Comparison of ENCODE assay signal across 8 mouse cellular contexts in genomic region chr15:102624291-102624969, GRCm38 (mm10). TPM values are rescaled to one million over a fixed set of nuclear protein-coding genes. Genes with fewer than 3 reads are reported as not detected.
DNase-seq lines count a peak whose midpoint lies in the region; ATAC-seq lines count a peak whose summit lies in the region.

No protein-coding gene starts in this region.

- H3K9me3 ChIP-seq in erythroblast, embryonic 14.5 days (ENCODE audit: control insufficient read depth, low read length) = no peaks in the 10 kb centered on the region
- H3K9me3 ChIP-seq in liver, embryonic 11.5 days (ENCODE audit: control insufficient read depth, low read length) = no peaks in the 10 kb centered on the region
- H3K9me3 ChIP-seq in neural tube, embryonic 13.5 days = no peaks in the 10 kb centered on the region

- intact Hi-C loops in heart, postnatal 25 days (cut with DNase I) = loop anchor here (2.0 to 5.0 kb wide), 3 partner anchors 33 to 62 kb away; no protein-coding TSS in a partner anchor

- H3K27me3 ChIP-seq in erythroblast, embryonic 14.5 days (ENCODE audit: control insufficient read depth) = no peaks in the 10 kb centered on the region
- no peaks in the 10 kb centered on the region for H3K27me3 ChIP-seq in liver, embryonic 11.5 days (replicated peaks; ENCODE audit: control insufficient read depth, insufficient read depth, low read length)
- H3K27me3 ChIP-seq in neural tube, embryonic 13.5 days = no peaks in the 10 kb centered on the region

- H3K36me3 ChIP-seq in erythroblast, embryonic 14.5 days (ENCODE audit: control insufficient read depth) = peaks cover 7% of the 10 kb centered on the region
- no peaks in the 10 kb centered on the region for H3K36me3 ChIP-seq in liver, embryonic 11.5 days (ENCODE audit: control insufficient read depth, insufficient read depth, low read length)
- no peaks in the 10 kb centered on the region for H3K36me3 ChIP-seq in neural tube, embryonic 13.5 days

- peak overlapping the region; percentile 79 for H3K9ac ChIP-seq in liver, embryonic 11.5 days (ENCODE audit: low read depth, low read length)
- peak overlapping the region; percentile 82 for H3K9ac ChIP-seq in neural tube, embryonic 13.5 days

- H3K27ac ChIP-seq in brown adipose tissue, adult 24 weeks (replicated peaks; ENCODE audit: low read depth, low read length) = peak overlapping the region; percentile 75
- peak overlapping the region; percentile 93 for H3K27ac ChIP-seq in liver, embryonic 11.5 days (ENCODE audit: low read depth, low read length)
- H3K27ac ChIP-seq in neural tube, embryonic 13.5 days (replicated peaks) = peak overlapping the region; percentile 97; the same call in 1 of the 2 replicates

- ATAC-seq in liver, embryonic 11.5 days (replicated peaks; ENCODE audit: low FRiP score) = peak; percentile 1; the same call in 1 of the 2 replicates
- peak; percentile 0; the same call in 1 of the 2 replicates for ATAC-seq in neural tube, embryonic 13.5 days (ENCODE audit: low read depth)
- no peak for ATAC-seq in activated CD4-positive, CD25-positive, alpha-beta regulatory T cell, adult 4 months

- H3K4me2 ChIP-seq in liver, embryonic 11.5 days = peak overlapping the region; percentile 92
- peak overlapping the region; percentile 64 for H3K4me2 ChIP-seq in neural tube, embryonic 13.5 days

- peak overlapping the region; percentile 84 for H3K4me3 ChIP-seq in brown adipose tissue, adult 24 weeks (ENCODE audit: insufficient read depth, low read depth, low read length)
- peak overlapping the region; percentile 83 for H3K4me3 ChIP-seq in erythroblast, embryonic 14.5 days (replicated peaks)
- peak overlapping the region; percentile 80 for H3K4me3 ChIP-seq in liver, embryonic 11.5 days (ENCODE audit: low read depth, low read length)
- peak overlapping the region; percentile 61 for H3K4me3 ChIP-seq in neural tube, embryonic 13.5 days

- WGBS in liver, embryonic 11.5 days = 5% methylated on average over 17 of the region's 17 CpGs
- 6% methylated on average over 17 of the region's 17 CpGs for WGBS in neural tube, embryonic 13.5 days

- H3K4me1 ChIP-seq in brown adipose tissue, adult 24 weeks (ENCODE audit: control insufficient read depth, insufficient read depth, insufficient read length, low read length) = peaks cover 5% of the 10 kb centered on the region; the same call in 1 of the 2 replicates
- H3K4me1 ChIP-seq in erythroblast, embryonic 14.5 days (ENCODE audit: control insufficient read depth) = peaks cover 34% of the 10 kb centered on the region
- H3K4me1 ChIP-seq in liver, embryonic 11.5 days (replicated peaks; ENCODE audit: control insufficient read depth, insufficient read depth, low read length) = peaks cover 16% of the 10 kb centered on the region
- H3K4me1 ChIP-seq in neural tube, embryonic 13.5 days (replicated peaks) = peaks cover 28% of the 10 kb centered on the region

- DNase-seq in right cerebral cortex, adult 2 months (ENCODE audit: low spot score in 2 of 2) = peak; percentile 8 to 32
- no peak for DNase-seq in right cerebral cortex, postnatal 4 days
- peak; percentile 9 for DNase-seq in heart, postnatal 25 days (ENCODE audit: low spot score)
- DNase-seq in liver, embryonic 11.5 days (ENCODE audit: low spot score) = peak; percentile 33

RNA-seq across cellular contexts. Expression of gene Gm28047, which starts 0.4 kb away (rescaled TPM):
- polyA plus RNA-seq in brown adipose tissue, adult 24 weeks (2012; ENCODE audit: insufficient read depth, insufficient read length, missing spikeins) = 0.75 TPM in 1 of 2 replicates, not detected in the other
- 0.09 TPM in 1 of 2 replicates, not detected in the other for polyA plus RNA-seq in erythroblast, embryonic 14.5 days (2012)
- not detected for total RNA-seq in heart, postnatal 25 days (2021)
- polyA plus RNA-seq in liver, embryonic 11.5 days (2014; fragmentation: Nextera tagmentation; extraction: Ambion mirVana) = not detected in 2 replicates
- polyA plus RNA-seq in neural tube, embryonic 13.5 days (2015; fragmentation: Nextera tagmentation; extraction: Ambion mirVana) = 1.3 TPM in 1 of 2 replicates, not detected in the other
- polyA plus RNA-seq in activated CD4-positive, CD25-positive, alpha-beta regulatory T cell, adult 4 months (2017; shearing (Covaris generic)) = 1 to 10 TPM in 1 of 2 experiments, not detected in 1; 1.5 TPM

RNA-seq across cellular contexts. Expression of gene Atf7, which starts 0.8 kb away (rescaled TPM):
- polyA plus RNA-seq in brown adipose tissue, adult 24 weeks (2012; ENCODE audit: insufficient read depth, insufficient read length, missing spikeins) = 40.1 and 58.7 TPM in 2 replicates
- polyA plus RNA-seq in erythroblast, embryonic 14.5 days (2012) = 0.72 and 1.1 TPM in 2 replicates
- total RNA-seq in heart, postnatal 25 days (2021) = 10 to 100 TPM; 45.9 to 56.2 TPM
- polyA plus RNA-seq in liver, embryonic 11.5 days (2014; fragmentation: Nextera tagmentation; extraction: Ambion mirVana) = 14.4 and 17.1 TPM in 2 replicates
- 16.1 and 22.5 TPM in 2 replicates for polyA plus RNA-seq in neural tube, embryonic 13.5 days (2015; fragmentation: Nextera tagmentation; extraction: Ambion mirVana)
- 10 to 100 TPM; 32.4 to 36.5 TPM for polyA plus RNA-seq in activated CD4-positive, CD25-positive, alpha-beta regulatory T cell, adult 4 months (2017; shearing (Covaris generic))

RNA-seq across cellular contexts. Expression of gene Atp5g2, which starts 47.7 kb away (rescaled TPM):
- polyA plus RNA-seq in brown adipose tissue, adult 24 weeks (2012; ENCODE audit: insufficient read depth, insufficient read length, missing spikeins) = 209 and 274 TPM in 2 replicates
- polyA plus RNA-seq in erythroblast, embryonic 14.5 days (2012) = 1.2 and 2.9 TPM in 2 replicates
- 10 to 100 TPM; 38.9 to 50.4 TPM for total RNA-seq in heart, postnatal 25 days (2021)
- 60.2 and 74.2 TPM in 2 replicates for polyA plus RNA-seq in liver, embryonic 11.5 days (2014; fragmentation: Nextera tagmentation; extraction: Ambion mirVana)
- polyA plus RNA-seq in neural tube, embryonic 13.5 days (2015; fragmentation: Nextera tagmentation; extraction: Ambion mirVana) = 45.9 and 48.1 TPM in 2 replicates
- polyA plus RNA-seq in activated CD4-positive, CD25-positive, alpha-beta regulatory T cell, adult 4 months (2017; shearing (Covaris generic)) = 100 to 1,000 TPM in 1 of 2 experiments, 10 to 100 TPM in 1; 48.2 to 100 TPM

Comparison
In these comparisons a context has a peak if more than half of its experiments do, and no peak if none do; other contexts are left out.
1. RNA of gene Atp5g2, which starts 47.7 kb away (polyA plus RNA-seq): 209 to 274 TPM in brown adipose tissue, adult 24 weeks, 48.2 to 100 TPM in activated CD4-positive, CD25-positive, alpha-beta regulatory T cell, adult 4 months, 60.2 to 74.2 TPM in liver, embryonic 11.5 days and 45.9 to 48.1 TPM in neural tube, embryonic 13.5 days; 1.2 to 2.9 TPM in erythroblast, embryonic 14.5 days; every median in the first group is over 10 times any median in the second.
2. Peak in every context shown above with its lines, with median percentiles within 50 percentile points of each other: H3K27ac ChIP-seq and H3K4me3 ChIP-seq.